Mouse (Mus musculus) testis, adult 2 months (tissue): ENCODE measurements around the gene Lhx5. TPM values are rescaled to one million over a fixed set of nuclear protein-coding genes. Genes with fewer than 3 reads are reported as not detected.

ENCODE experiments used
- H3K27ac ChIP-seq: fragments of 200-500 bp; 2 replicates; pipeline ENCODE4 v1.5.1; 2012; ENCODE audit warnings: low read depth, low read length; ENCODE audit not compliant: control insufficient read depth, insufficient read depth
- H3K27me3 ChIP-seq: fragments of 200-500 bp; 2 replicates; pipeline ENCODE4 v1.6.1; 2012; ENCODE audit warnings: mild to moderate bottlenecking, low read length, moderate library complexity; ENCODE audit not compliant: control insufficient read depth, insufficient read depth
- H3K36me3 ChIP-seq: fragments of 200-500 bp; 2 replicates; pipeline ENCODE4 v1.6.1; 2012; ENCODE audit warnings: mild to moderate bottlenecking, low read length; ENCODE audit not compliant: control insufficient read depth, insufficient read depth
- H3K4me1 ChIP-seq: fragments of 200-500 bp; 2 replicates; pipeline ENCODE4 v1.6.1; 2012; ENCODE audit warnings: low read length; ENCODE audit not compliant: control insufficient read depth, insufficient read depth
- H3K4me3 ChIP-seq: fragments of 200-500 bp; 2 replicates; pipeline ENCODE4 v1.5.1; 2012; ENCODE audit warnings: low read depth, mild to moderate bottlenecking, low read length, moderate library complexity, mixed read lengths; ENCODE audit not compliant: control insufficient read depth
- CTCF ChIP-seq: fragments of 200-500 bp; IDR thresholded peaks from 2 replicates; pipeline ENCODE4 v1.5.1; 2012; ENCODE audit warnings: low read depth, mild to moderate bottlenecking, inconsistent platforms, low read length, moderate library complexity; ENCODE audit not compliant: control insufficient read depth, insufficient read depth, insufficient replicate concordance
- POLR2A ChIP-seq: fragments of 200-500 bp; IDR thresholded peaks from 2 replicates; pipeline ENCODE4 v1.6.1; 2012; ENCODE audit warnings: low read depth, mild to moderate bottlenecking, inconsistent platforms, low read length, moderate library complexity; ENCODE audit not compliant: control insufficient read depth
- polyA plus RNA-seq: library from polyadenylated mRNA; depleted of rRNA; stranded (reverse); fragments of >200 nt; gene quantifications from 2 replicates; pipeline ENCODE4 v1.2.3, GENCODE M21; 2012; rRNA removed

The Lhx5 gene
- polyA plus RNA-seq, 1 experiment: 0.14 TPM

- H3K4me3 ChIP-seq: no peak overlapping the region
- no peak for TF ChIP-seq CTCF
- TF ChIP-seq POLR2A: no peak
- H3K27me3 ChIP-seq: no peaks in the 10 kb centered on the region; the same call in 1 of the 2 replicates
- no peaks in the 10 kb centered on the region for H3K36me3 ChIP-seq
- peaks cover 5% of the 10 kb centered on the region; the same call in 1 of the 2 replicates for H3K4me1 ChIP-seq
- H3K27ac ChIP-seq: no peak overlapping the region
Measured at GRCm38 (mm10) chr5:120477993-120478392, 46.5 kb downstream of the Lhx5 start.

DNA sequence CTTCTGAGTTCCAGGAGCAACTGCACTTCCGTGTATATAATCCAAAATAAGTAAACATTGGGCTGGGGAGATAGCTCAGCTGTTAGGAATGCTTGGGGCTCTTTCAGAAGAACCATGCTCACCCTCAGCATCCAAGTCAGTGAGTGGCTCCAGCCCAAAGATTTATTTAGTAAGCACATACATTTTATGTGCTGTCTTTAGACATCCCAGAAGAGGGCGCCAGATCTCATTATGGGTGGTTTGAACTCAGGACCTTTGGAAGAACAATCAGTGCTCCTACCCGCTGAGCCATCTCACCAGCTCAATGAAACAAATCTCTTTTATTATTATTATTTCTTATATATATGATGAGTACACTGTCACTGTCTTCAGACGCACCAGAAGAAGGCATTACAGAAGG, 48.0 kb downstream of the Lhx5 start:
- no peak for TF ChIP-seq POLR2A
- TF ChIP-seq CTCF: no peak
- H3K36me3 ChIP-seq: no peaks in the 10 kb centered on the region
- H3K27ac ChIP-seq: no peak overlapping the region
- no peaks in the 10 kb centered on the region; the same call in 1 of the 2 replicates for H3K27me3 ChIP-seq
- no peak overlapping the region for H3K4me3 ChIP-seq
- H3K4me1 ChIP-seq: peaks cover 5% of the 10 kb centered on the region; the same call in 1 of the 2 replicates

- Histone ChIP-seq H3K36me3 (no peaks in the 10 kb centered on the region), H3K27me3 (no peaks in the 10 kb centered on the region; the same call in 1 of the 2 replicates), H3K4me1 (peaks cover 4% of the 10 kb centered on the region; the same call in 1 of the 2 replicates), H3K4me3 (no peak overlapping the region), H3K27ac (no peak overlapping the region)
- no peak for TF ChIP-seq POLR2A
- TF ChIP-seq CTCF: no peak
Measured at GRCm38 (mm10) chr5:120481205-120481604, 49.7 kb downstream of the Lhx5 start.

- no peak overlapping the region for H3K4me3 ChIP-seq
- no peaks in the 10 kb centered on the region for H3K27me3 ChIP-seq
- TF ChIP-seq CTCF: no peak
- no peaks in the 10 kb centered on the region for H3K4me1 ChIP-seq
- H3K27ac ChIP-seq: no peak overlapping the region
- no peaks in the 10 kb centered on the region; the same call in 1 of the 2 replicates for H3K36me3 ChIP-seq
Measured at GRCm38 (mm10) chr5:120483399-120483798, 51.9 kb downstream of the Lhx5 start.

GRCm38 (mm10) chr5:120487844-120488243, 56.3 kb downstream of the Lhx5 start:
- no peak overlapping the region for H3K27ac ChIP-seq
- H3K36me3 ChIP-seq: no peaks in the 10 kb centered on the region; the same call in 1 of the 2 replicates
- no peak for TF ChIP-seq CTCF
- no peaks in the 10 kb centered on the region for H3K27me3 ChIP-seq
- no peak overlapping the region for H3K4me3 ChIP-seq
- peaks cover 2% of the 10 kb centered on the region; the same call in 1 of the 2 replicates for H3K4me1 ChIP-seq

GRCm38 (mm10) chr5:120490679-120491192, 59.2 kb downstream of the Lhx5 start:
- no peaks in the 10 kb centered on the region; the same call in 1 of the 2 replicates for H3K36me3 ChIP-seq

More at GRCm38 (mm10) chr5:120490679-120491192, 59.2 kb downstream of the Lhx5 start:
- TF ChIP-seq CTCF (no peak), POLR2A (no peak)
- Histone ChIP-seq H3K4me3 (no peak overlapping the region), H3K27me3 (no peaks in the 10 kb centered on the region), H3K27ac (no peak overlapping the region), H3K4me1 (peaks cover 4% of the 10 kb centered on the region; the same call in 1 of the 2 replicates)

Other genes starting within 250 kb of the Lhx5 start
- gene Sdsl, start 41.1 kb downstream of the Lhx5 start, polyA plus RNA-seq: 4.9 and 6.1 TPM in 2 replicates
- gene Sds, start 44.8 kb downstream of the Lhx5 start, polyA plus RNA-seq: 0.75 and 1.1 TPM in 2 replicates
- 80.7 and 86.2 TPM in 2 replicates for gene Plbd2, start 71.9 kb downstream of the Lhx5 start, polyA plus RNA-seq
- 3.2 and 3.4 TPM in 2 replicates for gene Slc8b1, start 79.5 kb downstream of the Lhx5 start, polyA plus RNA-seq
- gene Tpcn1, start 157.0 kb downstream of the Lhx5 start, polyA plus RNA-seq: 18.7 and 20.7 TPM in 2 replicates
- gene Iqcd, start 157.3 kb downstream of the Lhx5 start, polyA plus RNA-seq: 77.3 and 85.9 TPM in 2 replicates
- gene Rita1, start 180.9 kb downstream of the Lhx5 start, polyA plus RNA-seq: 9.0 and 13.2 TPM in 2 replicates
- 14.9 and 16.6 TPM in 2 replicates for gene Ddx54, start 181.0 kb downstream of the Lhx5 start, polyA plus RNA-seq
- gene Cfap73, start 202.5 kb downstream of the Lhx5 start, polyA plus RNA-seq: 6.4 and 7.8 TPM in 2 replicates
- gene Rasal1, start 217.1 kb downstream of the Lhx5 start, polyA plus RNA-seq: 20.0 and 20.9 TPM in 2 replicates